Mouse (Mus musculus): ENCODE data around the gene Sox2.

Gene Sox2

GRCm38 (mm10) chr3:34649726-34650620 is at the start of gene Sox2:
Gene Sox2 (plus strand): TSS chr3:34650405.
- no peak for DNase-seq (ENCODE audit: low read depth, low spot score)

GRCm38 (mm10) chr3:34601116-34601515 is 49.1 kb upstream of the Sox2 start:
- DNase-seq (ENCODE audit: low read depth, low spot score), result no peak

GRCm38 (mm10) chr3:34614107-34614506 is 36.1 kb upstream of the Sox2 start:
- no peak for DNase-seq (ENCODE audit: low read depth, low spot score)

GRCm38 (mm10) chr3:34615526-34615925 is 34.7 kb upstream of the Sox2 start:
- no peak for DNase-seq (ENCODE audit: low read depth, low spot score)

GRCm38 (mm10) chr3:34618934-34619333 is 31.3 kb upstream of the Sox2 start:
- no peak for DNase-seq (ENCODE audit: low read depth, low spot score)

- no peak for DNase-seq (ENCODE audit: low read depth, low spot score)
Measured at GRCm38 (mm10) chr3:34620121-34620520, 30.1 kb upstream of the Sox2 start.

GRCm38 (mm10) chr3:34624721-34625270 is 25.4 kb upstream of the Sox2 start:
- no peak for DNase-seq (ENCODE audit: low read depth, low spot score)

- DNase-seq (ENCODE audit: low read depth, low spot score), result no peak
Measured at GRCm38 (mm10) chr3:34626521-34626920, 23.7 kb upstream of the Sox2 start.

- DNase-seq (ENCODE audit: low read depth, low spot score), result no peak
Measured at GRCm38 (mm10) chr3:34630031-34630430, 20.2 kb upstream of the Sox2 start.

- DNase-seq (ENCODE audit: low read depth, low spot score), result no peak
Measured at GRCm38 (mm10) chr3:34630736-34631135, 19.5 kb upstream of the Sox2 start.

- DNase-seq (ENCODE audit: low read depth, low spot score), result no peak
Measured at GRCm38 (mm10) chr3:34636958-34637357, 13.2 kb upstream of the Sox2 start.

GRCm38 (mm10) chr3:34637481-34637880 is 12.7 kb upstream of the Sox2 start:
- no peak for DNase-seq (ENCODE audit: low read depth, low spot score)

GRCm38 (mm10) chr3:34637926-34638325 is 12.3 kb upstream of the Sox2 start:
- DNase-seq (ENCODE audit: low read depth, low spot score), result no peak

GRCm38 (mm10) chr3:34638344-34638743 is 11.9 kb upstream of the Sox2 start:
- DNase-seq (ENCODE audit: low read depth, low spot score), result no peak

GRCm38 (mm10) chr3:34639031-34639872 is 11.0 kb upstream of the Sox2 start:
- DNase-seq (ENCODE audit: low read depth, low spot score), result peak; percentile 63

- DNase-seq (ENCODE audit: low read depth, low spot score), result no peak
Measured at GRCm38 (mm10) chr3:34639873-34640270, 10.3 kb upstream of the Sox2 start.

GRCm38 (mm10) chr3:34640276-34640675 is 9.9 kb upstream of the Sox2 start:
- no peak for DNase-seq (ENCODE audit: low read depth, low spot score)

GRCm38 (mm10) chr3:34640690-34641600 is 9.3 kb upstream of the Sox2 start:
- DNase-seq (ENCODE audit: low read depth, low spot score), result no peak

- DNase-seq (ENCODE audit: low read depth, low spot score), result no peak
Measured at GRCm38 (mm10) chr3:34641756-34642497, 8.3 kb upstream of the Sox2 start.

- no peak for DNase-seq (ENCODE audit: low read depth, low spot score)
Measured at GRCm38 (mm10) chr3:34642498-34642941, 7.7 kb upstream of the Sox2 start.
